Mouse (Mus musculus): ENCODE results near the gene Dscam. TPM values are rescaled to one million over a fixed set of nuclear protein-coding genes. Genes with fewer than 3 reads are reported as not detected.
A peak's percentile ranks its signal among the peaks of the same experiment; 100 is the strongest.

Dscam gene
- polyA plus RNA-seq, 1 experiment: 0.03 TPM

DNA sequence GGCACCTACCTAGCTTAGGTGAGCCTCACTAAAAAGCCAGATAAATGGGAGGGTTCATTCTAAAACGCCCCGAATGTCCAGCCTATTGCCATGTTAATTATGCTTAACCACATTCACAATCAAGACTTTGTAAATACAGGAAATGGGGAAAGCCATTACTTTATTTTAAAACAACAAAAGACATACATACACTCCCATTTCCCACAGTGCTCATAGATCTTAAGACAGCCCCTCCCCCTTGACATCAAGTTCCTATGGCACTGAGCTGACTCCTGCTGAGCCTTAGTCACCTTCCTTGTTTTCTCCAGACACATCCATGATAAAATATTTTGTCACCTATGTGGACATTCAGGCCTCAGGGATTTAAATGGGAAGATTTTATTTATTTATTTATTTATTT, 4.4 kb downstream of the Dscam start:
- H3K36me3 ChIP-seq (ENCODE audit: control insufficient read depth, insufficient read depth, low read length): no peaks in the 10 kb centered on the region
- H3K4me1 ChIP-seq (ENCODE audit: control insufficient read depth, insufficient read depth, insufficient read length, low read length): peaks cover 3% of the 10 kb centered on the region
- TF ChIP-seq POLR2A (IDR thresholded peaks at IDR 0.05; ENCODE audit: low read depth, low read length) (no peak), CTCF (IDR thresholded peaks at IDR 0.05; ENCODE audit: extremely low read depth, insufficient read length, insufficient replicate concordance, low read depth, low read length) (no peak)
- no peak overlapping the region for H3K27ac ChIP-seq (ENCODE audit: insufficient read depth, low read depth, low read length)
- no peak overlapping the region; the same call in 1 of the 2 replicates for H3K4me3 ChIP-seq (ENCODE audit: low read depth, low read length)
- 29% methylated on average over 2 of the region's 2 CpGs for WGBS
- peaks cover 12% of the 10 kb centered on the region for H3K27me3 ChIP-seq (ENCODE audit: control insufficient read depth, insufficient read depth, low read length)

GRCm38 (mm10) chr16:97165444-97166121, 5.0 kb downstream of the Dscam start:
- Histone ChIP-seq H3K27me3 (ENCODE audit: control insufficient read depth, insufficient read depth, low read length) (peaks cover 11% of the 10 kb centered on the region), H3K4me3 (ENCODE audit: low read depth, low read length) (peak overlapping the region; percentile 46), H3K36me3 (ENCODE audit: control insufficient read depth, insufficient read depth, low read length) (no peaks in the 10 kb centered on the region), H3K27ac (ENCODE audit: insufficient read depth, low read depth, low read length) (no peak overlapping the region), H3K4me1 (ENCODE audit: control insufficient read depth, insufficient read depth, insufficient read length, low read length) (peaks cover 3% of the 10 kb centered on the region)
- TF ChIP-seq CTCF (IDR thresholded peaks at IDR 0.05; ENCODE audit: extremely low read depth, insufficient read length, insufficient replicate concordance, low read depth, low read length) (0 out of 2 replicates have a peak, but pooled peaks have one; percentile 36), POLR2A (IDR thresholded peaks at IDR 0.05; ENCODE audit: low read depth, low read length) (no peak)
- 1% methylated on average over 21 of the region's 21 CpGs for WGBS

- no peak overlapping the region for H3K27ac ChIP-seq (ENCODE audit: insufficient read depth, low read depth, low read length)
- WGBS: 70% methylated on average over 4 of the region's 4 CpGs
- no peaks in the 10 kb centered on the region for H3K36me3 ChIP-seq (ENCODE audit: control insufficient read depth, insufficient read depth, low read length)
- no peaks in the 10 kb centered on the region; the same call in 1 of the 2 replicates for H3K27me3 ChIP-seq (ENCODE audit: control insufficient read depth, insufficient read depth, low read length)
- no peaks in the 10 kb centered on the region for H3K4me1 ChIP-seq (ENCODE audit: control insufficient read depth, insufficient read depth, insufficient read length, low read length)
- TF ChIP-seq POLR2A (IDR thresholded peaks at IDR 0.05; ENCODE audit: low read depth, low read length) (no peak), CTCF (IDR thresholded peaks at IDR 0.05; ENCODE audit: extremely low read depth, insufficient read length, insufficient replicate concordance, low read depth, low read length) (no peak)
- H3K4me3 ChIP-seq (ENCODE audit: low read depth, low read length): no peak overlapping the region
These were observed 12.3 kb downstream of the Dscam start for GRCm38 (mm10) chr16:97158279-97158678.

DNA sequence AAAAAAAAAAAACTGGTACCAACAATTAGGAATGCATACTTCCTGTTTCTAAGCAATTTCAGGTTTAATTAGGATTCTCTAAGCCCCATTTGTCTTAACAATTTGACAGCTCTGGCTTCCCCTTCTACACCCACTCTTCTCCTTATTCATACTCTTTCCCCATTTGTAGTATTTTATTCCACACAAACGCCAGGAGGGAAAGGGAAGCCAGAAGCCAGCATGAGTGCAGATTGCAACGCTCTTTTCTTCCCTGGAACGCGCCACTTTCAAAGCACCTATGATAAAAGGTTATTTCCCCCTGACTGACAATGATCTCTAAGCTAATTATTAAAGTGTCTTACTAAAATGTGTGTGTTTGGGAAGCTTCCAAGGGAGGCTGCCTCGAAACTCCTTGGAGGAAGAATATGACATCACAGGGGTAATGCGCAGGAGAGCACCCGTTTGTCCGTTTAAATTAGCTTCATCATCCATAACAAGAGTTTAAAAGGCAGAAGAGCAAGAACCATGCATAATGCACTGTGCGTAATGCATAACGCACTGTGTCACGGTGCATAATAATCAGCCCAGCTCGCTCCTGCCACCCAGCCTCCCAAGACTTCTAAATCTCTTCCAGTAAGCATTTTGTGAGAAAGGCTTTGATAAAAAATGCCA, 25.9 kb downstream of the Dscam start:
- Histone ChIP-seq H3K36me3 (ENCODE audit: control insufficient read depth, insufficient read depth, low read length) (no peaks in the 10 kb centered on the region), H3K27ac (ENCODE audit: insufficient read depth, low read depth, low read length) (no peak overlapping the region), H3K27me3 (ENCODE audit: control insufficient read depth, insufficient read depth, low read length) (no peaks in the 10 kb centered on the region), H3K4me3 (ENCODE audit: low read depth, low read length) (no peak overlapping the region), H3K4me1 (ENCODE audit: control insufficient read depth, insufficient read depth, insufficient read length, low read length) (no peaks in the 10 kb centered on the region)
- WGBS: 76% methylated on average over 12 of the region's 12 CpGs
- no peak for TF ChIP-seq POLR2A (IDR thresholded peaks at IDR 0.05; ENCODE audit: low read depth, low read length)
- TF ChIP-seq CTCF (IDR thresholded peaks at IDR 0.05; ENCODE audit: extremely low read depth, insufficient read length, insufficient replicate concordance, low read depth, low read length): no peak

DNA sequence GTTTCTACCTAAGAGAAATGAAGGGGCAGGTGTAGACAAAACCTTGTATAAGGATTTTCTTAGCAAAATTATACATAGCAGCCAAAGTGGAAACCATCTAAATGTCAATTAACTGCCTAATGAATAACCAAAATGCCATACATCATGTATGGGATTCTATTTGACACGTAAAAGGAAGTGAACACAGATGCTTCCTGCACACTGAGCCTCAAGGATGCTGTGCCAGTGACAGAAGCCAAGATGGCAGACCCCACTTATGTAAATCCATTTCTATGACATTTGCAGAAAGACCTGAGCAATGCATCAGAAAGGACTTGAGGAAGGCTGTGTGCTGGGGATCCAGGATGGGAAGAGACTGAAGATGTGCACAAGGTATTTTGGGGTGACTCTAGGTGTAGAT, 28.6 kb downstream of the Dscam start:
- no peak overlapping the region for H3K4me3 ChIP-seq (ENCODE audit: low read depth, low read length)
- 75% methylated on average over 1 of the region's 1 CpGs for WGBS

GRCm38 (mm10) chr16:97135003-97135827, 35.3 kb downstream of the Dscam start:
- Histone ChIP-seq H3K36me3 (ENCODE audit: control insufficient read depth, insufficient read depth, low read length) (no peaks in the 10 kb centered on the region), H3K27me3 (ENCODE audit: control insufficient read depth, insufficient read depth, low read length) (no peaks in the 10 kb centered on the region), H3K27ac (ENCODE audit: insufficient read depth, low read depth, low read length) (no peak overlapping the region), H3K4me1 (ENCODE audit: control insufficient read depth, insufficient read depth, insufficient read length, low read length) (no peaks in the 10 kb centered on the region), H3K4me3 (ENCODE audit: low read depth, low read length) (no peak overlapping the region)
- WGBS: 76% methylated on average over 10 of the region's 10 CpGs
- no peak for TF ChIP-seq CTCF (IDR thresholded peaks at IDR 0.05; ENCODE audit: extremely low read depth, insufficient read length, insufficient replicate concordance, low read depth, low read length)
- TF ChIP-seq POLR2A (IDR thresholded peaks at IDR 0.05; ENCODE audit: low read depth, low read length): no peak

More for the DNA sequence above, 28.6 kb downstream of the Dscam start:
- no peak for TF ChIP-seq POLR2A (IDR thresholded peaks at IDR 0.05; ENCODE audit: low read depth, low read length)
- no peak for TF ChIP-seq CTCF (IDR thresholded peaks at IDR 0.05; ENCODE audit: extremely low read depth, insufficient read length, insufficient replicate concordance, low read depth, low read length)
- Histone ChIP-seq H3K4me1 (ENCODE audit: control insufficient read depth, insufficient read depth, insufficient read length, low read length) (no peaks in the 10 kb centered on the region), H3K27me3 (ENCODE audit: control insufficient read depth, insufficient read depth, low read length) (no peaks in the 10 kb centered on the region), H3K27ac (ENCODE audit: insufficient read depth, low read depth, low read length) (no peak overlapping the region), H3K36me3 (ENCODE audit: control insufficient read depth, insufficient read depth, low read length) (no peaks in the 10 kb centered on the region)
